Mouse (Mus musculus) MEL (cell line): Measurements from ENCODE around the gene 1600012H06Rik. TPM values are rescaled to one million over a fixed set of nuclear protein-coding genes. Genes with fewer than 3 reads are reported as not detected.

Experiments used
- DNase-seq: peaks from one replicate; pipeline ENCODE4 v3.0.0; 2011; ENCODE audit warnings: low read depth, low spot score
- H3K27ac ChIP-seq: 2 replicates; pipeline ENCODE4 v1.5.1; 2012; ENCODE audit warnings: low read depth, mild to moderate bottlenecking, control low read depth, low read length, moderate library complexity; ENCODE audit not compliant: control insufficient read depth
- H3K27me3 ChIP-seq, 2 experiments: fragments of 150-350 bp in 1 of 2; sonication (generic) in 1 of 2; 2 replicates each; pipeline ENCODE4 v1.6.1; 2012; ENCODE audit warnings: low read length in 2 of 2, mild to moderate bottlenecking in 2 of 2, improper control_type of control experiment in 1 of 2, moderate library complexity in 1 of 2; ENCODE audit not compliant: insufficient read depth in 2 of 2, control insufficient read depth in 1 of 2
- H3K36me3 ChIP-seq, 2 experiments: 2 replicates each; pipeline ENCODE4 v1.6.1; 2012 to 2014; ENCODE audit warnings: low read length in 2 of 2, improper control_type of control experiment in 1 of 2, inconsistent platforms in 1 of 2, mild to moderate bottlenecking in 1 of 2; ENCODE audit not compliant: insufficient read depth in 2 of 2, control insufficient read depth in 1 of 2
- H3K4me1 ChIP-seq, 2 experiments: fragments of 150-350 bp in 1 of 2; sonication (generic) in 1 of 2; 2 replicates each; pipeline ENCODE4 v1.6.1; 2012; ENCODE audit warnings: low read length in 2 of 2, improper control_type of control experiment in 1 of 2, mild to moderate bottlenecking in 1 of 2; ENCODE audit not compliant: insufficient read depth in 2 of 2, control insufficient read depth in 1 of 2
- H3K4me3 ChIP-seq, 2 experiments: fragments of 150-350 bp in 1 of 2; sonication (generic) in 1 of 2; 2 replicates each; pipeline ENCODE4 v1.5.1; 2012; ENCODE audit warnings: low read depth in 2 of 2, low read length in 2 of 2, mild to moderate bottlenecking in 2 of 2, moderate library complexity in 2 of 2, control low read depth in 1 of 2, improper control_type of control experiment in 1 of 2; ENCODE audit not compliant: control insufficient read depth in 1 of 2, insufficient read depth in 1 of 2
- H3K79me2 ChIP-seq: 2 replicates; pipeline ENCODE4 v1.6.1; 2012; ENCODE audit warnings: mild to moderate bottlenecking, low read length, moderate library complexity; ENCODE audit not compliant: control insufficient read depth, poor library complexity, insufficient read depth
- H3K9ac ChIP-seq: 2 replicates; pipeline ENCODE4 v1.6.1; 2012; ENCODE audit warnings: low read depth, mild to moderate bottlenecking, control low read depth, low read length, moderate library complexity; ENCODE audit not compliant: control insufficient read depth, poor library complexity, severe bottlenecking
- H3K9me3 ChIP-seq: fragments of 150-350 bp; sonication (generic); replicated peaks from 2 replicates; pipeline ENCODE4 v1.6.1; 2012; ENCODE audit warnings: mild to moderate bottlenecking, low read length, improper control_type of control experiment, moderate library complexity; ENCODE audit not compliant: insufficient read depth
- BHLHE40 ChIP-seq: IDR thresholded peaks from 2 replicates; pipeline ENCODE4 v1.6.1; 2012; ENCODE audit warnings: low read depth, mild to moderate bottlenecking, inconsistent platforms, low read length, improper control_type of control experiment, borderline replicate concordance
- CTCF ChIP-seq, 3 experiments: IDR thresholded peaks in 2 of 3; conservative IDR thresholded peaks in 1 of 3; 2 replicates each; pipeline ENCODE4 v1.5.1; 2011 to 2012; ENCODE audit warnings: low read length in 3 of 3, low read depth in 2 of 3, mild to moderate bottlenecking in 2 of 3, improper control_type of control experiment in 1 of 3, inconsistent platforms in 1 of 3, mixed read lengths in 1 of 3, moderate library complexity in 1 of 3; ENCODE audit not compliant: control insufficient read depth in 1 of 3, insufficient read depth in 1 of 3, poor library complexity in 1 of 3, severe bottlenecking in 1 of 3
- EP300 ChIP-seq, 2 experiments: IDR thresholded peaks; 2 replicates each; pipeline ENCODE4 v1.6.1; 2011; ENCODE audit warnings: improper control_type of control experiment in 2 of 2, low read length in 2 of 2, low read depth in 1 of 2, mild to moderate bottlenecking in 1 of 2
- ETS1 ChIP-seq: IDR thresholded peaks from 2 replicates; pipeline ENCODE4 v1.6.1; 2012; ENCODE audit warnings: low read depth, mild to moderate bottlenecking, inconsistent platforms, low read length, improper control_type of control experiment, moderate library complexity
- GATA1 ChIP-seq: IDR thresholded peaks from 2 replicates; pipeline ENCODE4 v1.6.1; 2011; ENCODE audit warnings: low read depth, low read length, improper control_type of control experiment
- JUND ChIP-seq: IDR thresholded peaks from 2 replicates; pipeline ENCODE4 v1.6.1; 2011; ENCODE audit warnings: low read depth, mild to moderate bottlenecking, improper control_type of control experiment, low read length
- KAT2A ChIP-seq: conservative IDR thresholded peaks from 2 replicates; pipeline ENCODE4 v1.6.1; 2012; ENCODE audit warnings: low read depth, low read length, improper control_type of control experiment, inconsistent platforms
- MAX ChIP-seq: IDR thresholded peaks from 2 replicates; pipeline ENCODE4 v1.6.1; 2011; ENCODE audit warnings: low read length, improper control_type of control experiment
- MAZ ChIP-seq: IDR thresholded peaks from 2 replicates; pipeline ENCODE4 v1.6.1; 2012; ENCODE audit warnings: low read depth, mild to moderate bottlenecking, inconsistent platforms, low read length, improper control_type of control experiment
- MEF2A ChIP-seq: IDR thresholded peaks from 2 replicates; pipeline ENCODE4 v1.6.1; 2014; ENCODE audit warnings: low read depth, mild to moderate bottlenecking, inconsistent platforms, low read length, improper control_type of control experiment; ENCODE audit not compliant: poor library complexity, insufficient replicate concordance, severe bottlenecking; ENCODE audit errors: extremely low read depth
- MXI1 ChIP-seq: IDR thresholded peaks from 2 replicates; pipeline ENCODE4 v1.6.1; 2011; ENCODE audit warnings: mild to moderate bottlenecking, low read depth, low read length, improper control_type of control experiment
- MYB ChIP-seq: IDR thresholded peaks from 2 replicates; pipeline ENCODE4 v1.6.1; 2011; ENCODE audit warnings: mild to moderate bottlenecking, low read depth, low read length, improper control_type of control experiment
- NELFE ChIP-seq: IDR thresholded peaks from 2 replicates; pipeline ENCODE4 v1.6.1; 2011; ENCODE audit warnings: low read depth, low read length, improper control_type of control experiment
- POLR2A ChIP-seq, 2 experiments: IDR thresholded peaks; 2 replicates each; pipeline ENCODE4 v1.6.1; 2011 to 2012; ENCODE audit warnings: low read length in 2 of 2, mild to moderate bottlenecking in 2 of 2, control low read depth in 1 of 2, improper control_type of control experiment in 1 of 2, low read depth in 1 of 2, moderate library complexity in 1 of 2; ENCODE audit not compliant: control insufficient read depth in 1 of 2, insufficient read depth in 1 of 2, poor library complexity in 1 of 2
- POLR2AphosphoS5 ChIP-seq: IDR thresholded peaks from 2 replicates; pipeline ENCODE4 v1.6.1; 2012; ENCODE audit warnings: low read depth, borderline replicate concordance, mild to moderate bottlenecking, inconsistent platforms, low read length, moderate library complexity, mixed read lengths
- RAD21 ChIP-seq: IDR thresholded peaks from 2 replicates; pipeline ENCODE4 v1.6.1; 2011; ENCODE audit warnings: mild to moderate bottlenecking, low read depth, low read length, improper control_type of control experiment
- SIN3A ChIP-seq: IDR thresholded peaks from 2 replicates; pipeline ENCODE4 v1.6.1; 2012; ENCODE audit warnings: low read length, improper control_type of control experiment, inconsistent platforms
- SMC3 ChIP-seq: IDR thresholded peaks from 2 replicates; pipeline ENCODE4 v1.6.1; 2011; ENCODE audit warnings: low read depth, low read length, improper control_type of control experiment
- USF1 ChIP-seq: IDR thresholded peaks from 2 replicates; pipeline ENCODE4 v1.6.1; 2014; ENCODE audit warnings: low read depth, mild to moderate bottlenecking, inconsistent platforms, low read length, improper control_type of control experiment, moderate library complexity
- USF2 ChIP-seq, 2 experiments: IDR thresholded peaks; 2 replicates each; pipeline ENCODE4 v1.6.1; 2011 to 2012; ENCODE audit warnings: improper control_type of control experiment in 2 of 2, low read length in 2 of 2, borderline replicate concordance in 1 of 2, inconsistent platforms in 1 of 2, low read depth in 1 of 2, mild to moderate bottlenecking in 1 of 2; ENCODE audit not compliant: insufficient read depth in 1 of 2
- ZC3H11A ChIP-seq: IDR thresholded peaks from 2 replicates; pipeline ENCODE4 v1.6.1; 2012; ENCODE audit warnings: low read depth, mild to moderate bottlenecking, inconsistent platforms, low read length, improper control_type of control experiment
- ZMIZ1 ChIP-seq: IDR thresholded peaks from 2 replicates; pipeline ENCODE4 v1.6.1; 2012; ENCODE audit warnings: low read depth, mild to moderate bottlenecking, inconsistent platforms, low read length, improper control_type of control experiment, moderate library complexity
- ZNF384 ChIP-seq: IDR thresholded peaks from 2 replicates; pipeline ENCODE4 v1.6.1; 2012; ENCODE audit warnings: low read depth, mild to moderate bottlenecking, inconsistent platforms, low read length, improper control_type of control experiment
- polyA plus RNA-seq, 2 experiments: library from polyadenylated mRNA; stranded (reverse) in 1 of 2; unstranded in 1 of 2; fragments of >175 nt in 1 of 2; fragments of >200 nt in 1 of 2; gene quantifications; 2 replicates each; pipeline versions ENCODE4 v1.2.1 to v1.2.4; 2012; ENCODE audit warnings: low replicate concordance in 2 of 2, low read depth in 1 of 2; ENCODE audit not compliant: insufficient read length in 2 of 2, insufficient read depth in 1 of 2, missing spikeins in 1 of 2
- total RNA-seq: library from RNA; depleted of rRNA; stranded (reverse); fragments of 300-350 nt; gene quantifications from 2 replicates; pipeline ENCODE4 v1.2.3, GENCODE M21; 2012

1600012H06Rik gene
- total and polyA plus RNA-seq, 3 experiments, result 5.0 to 6.5 TPM; not detected in 1

GRCm38 (mm10) chr17:14909331-14909730 is 33.7 kb upstream of the 1600012H06Rik start:
- Histone ChIP-seq H3K4me3 (no peak overlapping the region), H3K4me1 (no peaks in the 10 kb centered on the region), H3K9me3 (no peaks in the 10 kb centered on the region), H3K27ac (no peak overlapping the region), H3K27me3 (no peaks in the 10 kb centered on the region; a peak in 2 of 4 replicates), H3K79me2 (no peaks in the 10 kb centered on the region), H3K9ac (no peak overlapping the region), H3K36me3 (no peaks in the 10 kb centered on the region)
- TF ChIP-seq USF1 (no peak), POLR2A (IDR thresholded peaks at IDR 0.05; ENCODE audit: control insufficient read depth in 1 of 2, insufficient read depth in 1 of 2, low read depth in 1 of 2, low read length in 2 of 2, poor library complexity in 1 of 2) (no peak), MXI1 (no peak), NELFE (no peak), MEF2A (no peak), MAZ (no peak), SIN3A (no peak), ETS1 (no peak), POLR2AphosphoS5 (no peak), JUND (no peak), GATA1 (no peak), MYB (no peak)
- DNase-seq, result no peak

GRCm38 (mm10) chr17:14910771-14911170 is 32.2 kb upstream of the 1600012H06Rik start:
- no peak for DNase-seq
- H3K27ac ChIP-seq, result no peak overlapping the region
- no peak overlapping the region for H3K9ac ChIP-seq
- no peaks in the 10 kb centered on the region; a peak in 2 of 4 replicates for H3K27me3 ChIP-seq
- no peaks in the 10 kb centered on the region for H3K36me3 ChIP-seq
- no peaks in the 10 kb centered on the region for H3K79me2 ChIP-seq
- no peak overlapping the region for H3K4me3 ChIP-seq
- no peaks in the 10 kb centered on the region for H3K4me1 ChIP-seq
- TF ChIP-seq ZMIZ1 (no peak), EP300 (IDR thresholded peaks at IDR 0.05; ENCODE audit: low read depth in 1 of 2, low read length in 2 of 2) (no peak), MYB (no peak), USF2 (IDR thresholded peaks at IDR 0.05; ENCODE audit: borderline replicate concordance in 1 of 2, insufficient read depth in 1 of 2, low read depth in 1 of 2, low read length in 2 of 2) (no peak)
- H3K9me3 ChIP-seq, result no peaks in the 10 kb centered on the region

- Histone ChIP-seq H3K79me2 (no peaks in the 10 kb centered on the region), H3K4me1 (no peaks in the 10 kb centered on the region), H3K27me3 (peaks cover 2% of the 10 kb centered on the region in 2 experiments; a peak in 2 of 4 replicates), H3K36me3 (no peaks in the 10 kb centered on the region), H3K27ac (no peak overlapping the region), H3K9ac (no peak overlapping the region), H3K9me3 (no peaks in the 10 kb centered on the region), H3K4me3 (no peak overlapping the region)
- peak; percentile 56 for DNase-seq
- TF ChIP-seq ZNF384 (peak; percentile 86), USF1 (no peak), RAD21 (peak; percentile 32), BHLHE40 (0 out of 2 replicates have a peak, but pooled peaks have one; percentile 7), SMC3 (peak; percentile 54), KAT2A (no peak), ZC3H11A (peak; percentile 25; the same call in 1 of the 2 replicates), MAX (no peak), CTCF (IDR thresholded peaks at IDR 0.05 in 2 of 3, conservative IDR thresholded peaks at IDR 0.05 in 1 of 3; ENCODE audit: control insufficient read depth in 1 of 3, insufficient read depth in 1 of 3, low read depth in 2 of 3, low read length in 3 of 3, poor library complexity in 1 of 3, severe bottlenecking in 1 of 3) (peak; percentile 65 to 76 (median 70))
These were observed 30.6 kb upstream of the 1600012H06Rik start for GRCm38 (mm10) chr17:14912420-14912819.
